Mouse (Mus musculus) kidney, adult 2 months (tissue): Measurements from ENCODE around the gene Abcb6.

ENCODE experiments used
- CTCF ChIP-seq: fragments of 200-500 bp; conservative IDR thresholded peaks from 2 replicates; pipeline ENCODE4 v1.5.1; 2011; ENCODE audit warnings: low read depth, mild to moderate bottlenecking, control low read depth, low read length, moderate library complexity, mixed read lengths; ENCODE audit not compliant: insufficient read depth, insufficient read length
- POLR2A ChIP-seq: fragments of 200-500 bp; IDR thresholded peaks from one replicate; pipeline ENCODE4 v1.6.1; 2011; ENCODE audit warnings: low read depth, low read length, control low read depth

GRCm38 (mm10) chr1:75191258-75191621, 11.0 kb upstream of the Abcb6 start:
- TF ChIP-seq POLR2A, result no peak
- no peak for TF ChIP-seq CTCF
